Mouse (Mus musculus): Measurements from ENCODE around the gene Dph1.

DNA sequence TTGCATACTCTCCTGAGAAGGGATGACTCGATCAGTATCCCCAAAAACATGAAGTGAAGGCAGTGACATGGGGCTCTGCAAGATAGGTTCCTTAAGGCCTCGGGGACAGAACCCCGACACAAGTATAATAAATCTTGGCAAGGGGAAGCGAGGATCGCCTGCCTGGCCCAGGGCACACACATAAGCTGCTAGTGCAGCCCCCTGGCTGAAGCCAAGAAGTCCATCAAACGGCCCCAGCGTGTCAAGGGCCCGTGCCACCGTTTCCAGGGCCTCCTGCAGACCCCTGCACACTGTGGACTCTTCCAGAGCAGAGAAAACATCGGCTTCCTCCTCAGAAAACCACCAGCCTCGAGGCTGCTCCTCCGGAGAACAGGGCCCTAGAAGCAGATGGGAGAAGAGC is 13.0 kb downstream of the Dph1 start:
- TF ChIP-seq POLR2A (IDR thresholded peaks at IDR 0.05; ENCODE audit: control insufficient read depth, low read depth, low read length) (no peak), CTCF (IDR thresholded peaks at IDR 0.05; ENCODE audit: control insufficient read depth, insufficient read depth, insufficient replicate concordance, low read depth, low read length) (no peak)
